Mouse (Mus musculus): ENCODE measurements around the gene Bmf. TPM values are rescaled to one million over a fixed set of nuclear protein-coding genes. Genes with fewer than 3 reads are reported as not detected.

Gene Bmf
- total RNA-seq, 2 experiments from 2014 or later = 12.8 to 16.4 TPM

DNA sequence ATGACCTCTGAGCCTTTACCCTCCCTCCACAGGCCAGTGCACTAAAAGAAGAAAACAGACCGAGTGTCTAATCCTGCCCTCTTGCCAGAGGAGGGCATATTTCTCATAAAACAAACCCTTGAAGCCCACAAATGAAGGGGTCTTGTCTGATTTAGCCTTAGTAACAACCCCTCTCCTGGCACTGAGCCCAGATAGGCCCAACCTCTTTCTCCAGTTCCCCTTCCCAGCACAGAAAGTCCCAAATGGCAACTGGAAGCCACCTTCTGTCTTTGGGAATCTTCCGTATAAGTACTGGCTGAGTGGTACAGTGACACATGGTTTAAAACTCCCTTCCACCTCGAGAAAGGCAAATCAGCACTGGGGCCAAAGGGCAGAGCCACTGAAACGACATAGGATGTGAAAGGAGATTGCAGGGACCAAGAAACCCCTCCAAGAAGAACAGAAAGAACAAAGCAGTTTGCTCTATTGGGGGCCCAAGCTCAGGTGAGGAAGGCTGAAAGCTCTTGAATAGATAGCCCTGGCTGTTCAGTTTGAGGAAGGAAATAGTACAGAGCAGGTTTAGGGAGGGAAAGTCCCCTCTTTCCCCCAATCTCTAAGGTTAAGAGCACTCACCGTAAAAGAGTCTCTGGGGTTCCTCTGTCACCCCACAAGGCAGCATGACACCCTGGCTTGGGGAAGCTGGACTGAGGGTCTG, 3.2 kb downstream of the Bmf start:
- no peak for DNase-seq
- intact Hi-C loops (cut with DNase I; ENCODE audit: low total_unique reads) = loop anchor here (5.0 kb wide), 1 partner anchor 34 kb away; no protein-coding TSS in a partner anchor

DNA sequence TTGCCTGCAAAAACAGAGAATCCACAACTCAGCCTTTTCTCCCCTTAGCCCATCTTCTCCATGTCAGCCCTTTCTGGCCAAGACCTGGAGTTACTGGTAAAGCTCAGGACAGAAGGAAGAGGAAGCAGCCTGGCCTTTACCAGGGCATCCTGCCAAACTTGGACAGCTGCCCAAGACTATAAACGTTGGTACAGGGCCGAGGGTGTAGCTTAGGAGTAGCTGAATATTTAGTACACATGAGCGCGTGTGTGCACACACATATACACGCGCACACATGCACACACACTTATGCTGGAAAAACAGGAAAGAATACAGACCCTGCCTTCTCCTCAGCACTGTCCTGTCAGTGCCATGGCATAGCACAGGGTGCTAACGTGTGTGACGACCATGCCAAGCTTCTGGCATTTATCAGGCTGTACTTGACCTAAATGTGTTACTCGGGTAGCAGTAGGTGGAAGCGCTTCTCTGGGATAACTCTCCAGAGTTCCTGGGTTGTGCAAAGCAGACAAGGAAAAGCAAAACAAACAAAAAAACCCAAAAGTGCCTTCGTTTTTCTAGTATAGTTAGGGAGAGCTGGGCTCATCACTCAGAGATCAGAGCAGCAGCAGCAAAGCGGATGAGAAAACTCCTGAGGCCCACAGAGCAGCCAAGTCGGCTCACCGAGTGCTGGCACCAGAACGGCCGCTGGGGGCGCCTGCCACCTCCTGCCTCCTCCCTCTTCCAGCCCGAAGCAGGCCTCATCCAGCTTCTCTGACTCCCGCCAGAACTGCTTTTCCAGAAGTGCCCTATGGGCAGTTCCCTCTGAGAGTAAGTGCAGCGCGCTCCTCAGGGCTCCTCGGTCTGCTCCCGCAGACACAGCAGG, 4.0 kb downstream of the Bmf start:
- peak; percentile 94 for DNase-seq
- intact Hi-C loops (cut with DNase I; ENCODE audit: low total_unique reads) = loop anchor here (5.0 kb wide), 1 partner anchor 33 kb away; no protein-coding TSS in a partner anchor

DNA sequence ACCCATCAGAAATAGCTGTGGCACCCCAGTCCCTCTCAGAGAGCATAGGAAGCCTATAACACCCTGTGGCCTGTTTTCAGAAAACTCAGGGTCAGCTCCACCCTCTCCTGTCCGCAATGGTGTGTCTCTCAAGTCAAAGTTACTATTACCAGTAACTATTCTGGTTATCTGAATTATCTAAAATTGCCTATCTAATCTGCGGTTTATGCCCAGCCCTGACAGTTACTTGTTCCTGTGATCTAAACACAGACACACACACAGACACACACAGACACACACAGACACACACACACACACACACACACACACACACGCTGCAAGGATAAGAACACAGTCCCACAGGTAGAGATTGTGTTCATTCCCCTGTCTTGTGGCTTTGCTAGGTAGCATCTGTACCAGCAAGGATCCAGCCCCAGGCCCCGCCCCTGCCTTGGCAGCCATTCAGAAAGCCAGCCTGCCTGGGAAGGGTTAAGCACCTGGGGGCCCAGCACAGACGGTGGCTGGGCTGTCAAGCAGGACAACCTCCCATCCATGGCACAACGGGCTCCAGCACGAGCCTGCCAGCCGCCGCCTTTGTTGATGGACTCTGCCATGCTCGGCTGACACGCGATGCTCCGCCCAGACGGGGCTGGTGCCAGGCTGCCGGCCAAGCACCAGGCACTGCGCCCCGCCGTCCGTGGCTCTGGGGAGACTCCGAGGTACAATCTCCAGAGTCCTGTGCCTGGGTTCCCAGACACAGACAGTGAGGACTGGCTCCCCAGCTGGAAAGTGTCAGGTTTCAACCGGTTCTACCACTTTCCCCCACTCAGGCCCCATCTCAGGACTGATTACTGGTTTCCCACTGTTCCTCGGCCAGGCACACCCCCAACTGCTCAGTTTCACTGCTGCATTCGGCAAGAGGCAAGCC, 5.3 kb downstream of the Bmf start:
- intact Hi-C loops (cut with DNase I; ENCODE audit: low total_unique reads) = no loop called here
- peak; percentile 82 for DNase-seq

DNA sequence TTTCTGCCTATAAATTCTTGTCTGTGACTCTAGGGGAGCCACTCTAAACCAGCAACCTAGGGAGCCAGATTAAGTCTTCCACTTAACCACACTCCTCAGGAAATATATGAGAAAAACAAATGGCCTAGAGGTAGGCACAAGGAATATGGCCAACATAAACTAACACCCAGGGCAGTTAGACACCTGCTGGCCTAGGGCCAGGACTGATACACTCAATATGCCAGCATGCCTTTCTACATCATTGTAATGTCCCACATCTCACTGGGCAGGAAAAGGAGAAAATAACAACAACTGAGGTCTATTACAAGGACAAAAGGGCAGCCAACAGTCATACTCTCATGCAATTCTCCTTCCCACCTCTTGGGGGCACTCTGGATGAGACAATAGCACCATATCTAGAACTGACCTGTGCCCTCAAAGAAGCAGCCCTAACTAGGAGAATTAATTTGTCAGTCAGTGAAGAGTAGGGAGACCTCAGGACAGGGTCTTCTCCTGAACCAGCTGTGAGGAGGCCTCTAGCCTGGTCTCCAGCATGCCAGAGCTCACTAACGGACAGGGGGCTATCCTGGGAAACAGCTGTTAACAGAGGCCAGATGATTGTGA, 6.4 kb downstream of the Bmf start:
- intact Hi-C loops (cut with DNase I; ENCODE audit: low total_unique reads) = no loop called here
- DNase-seq = no peak

DNA sequence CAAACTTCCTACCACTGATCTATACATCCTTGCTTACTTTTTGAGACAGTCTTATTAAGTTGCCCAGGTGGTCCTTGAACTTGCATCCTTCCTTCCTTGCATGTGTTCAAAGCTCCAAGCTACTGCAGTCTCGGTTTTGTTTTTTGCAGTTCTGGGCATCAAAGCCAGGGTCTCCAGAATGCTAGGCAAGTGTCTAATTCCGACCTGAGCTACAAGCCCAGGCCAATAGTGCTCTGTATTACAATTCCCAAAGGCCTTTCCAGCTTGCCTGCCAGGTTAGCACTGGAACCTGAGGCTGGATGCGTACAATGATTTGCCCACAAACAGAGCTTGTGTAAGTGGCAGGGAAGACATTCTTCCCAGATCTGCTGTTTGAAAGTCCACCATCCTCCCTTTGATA, 7.8 kb downstream of the Bmf start:
- intact Hi-C loops (cut with DNase I; ENCODE audit: low total_unique reads) = no loop called here
- DNase-seq = no peak

DNA sequence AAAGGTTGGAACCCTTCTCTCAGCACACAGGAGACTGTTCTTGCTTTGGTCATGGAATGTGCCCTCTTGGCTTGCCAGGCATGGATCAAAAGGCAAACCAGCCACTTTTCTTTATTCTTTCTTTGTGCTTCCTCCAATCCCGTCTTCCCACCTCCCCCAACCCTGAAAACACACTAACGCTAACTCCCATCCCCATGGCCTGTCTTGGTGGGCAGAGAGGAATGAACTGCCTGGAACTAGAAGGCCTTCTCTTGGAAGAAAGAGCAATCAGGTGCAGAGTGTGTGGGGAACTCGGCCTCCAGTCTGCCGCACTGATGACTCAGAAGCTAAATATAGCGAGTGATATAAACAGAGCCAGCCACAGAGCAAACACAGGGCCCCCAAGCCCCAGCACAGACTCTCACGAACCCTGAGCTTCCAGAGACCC, 8.8 kb downstream of the Bmf start:
- intact Hi-C loops (cut with DNase I; ENCODE audit: low total_unique reads) = no loop called here

DNA sequence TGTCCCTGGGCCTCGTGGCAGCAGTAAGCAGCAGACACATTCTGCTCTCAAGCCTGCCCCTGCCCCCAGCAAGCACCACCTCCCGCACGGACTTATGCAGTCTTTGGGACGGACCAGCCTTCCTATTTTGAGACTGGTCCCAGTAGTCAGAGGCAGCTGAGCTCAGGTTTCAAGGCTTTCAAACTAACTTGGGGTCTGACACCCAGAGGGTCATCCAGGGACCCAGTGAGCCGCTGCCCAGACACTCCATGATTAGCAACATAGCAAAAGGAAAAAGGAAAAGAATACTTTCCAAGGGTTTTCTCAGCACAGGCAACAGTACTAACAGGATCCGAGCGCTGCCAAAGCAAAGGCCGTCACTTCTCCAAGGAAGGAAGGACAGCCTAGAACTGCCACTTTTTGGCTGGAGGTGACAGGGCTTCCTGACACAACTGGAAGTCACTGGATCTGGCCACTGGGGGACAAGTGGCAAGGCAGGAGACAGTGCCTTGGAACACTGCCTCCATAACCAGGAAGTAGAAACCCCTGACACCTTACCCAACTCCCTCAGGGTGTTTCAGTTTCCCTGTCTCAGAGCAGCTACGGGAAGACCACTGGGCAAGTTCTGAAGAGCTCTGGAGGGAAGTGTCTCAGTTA, 9.5 kb downstream of the Bmf start:
- intact Hi-C loops (cut with DNase I; ENCODE audit: low total_unique reads) = no loop called here
- peak; percentile 57 for DNase-seq

More for the DNA sequence above, 8.8 kb downstream of the Bmf start:
- DNase-seq = no peak

DNA sequence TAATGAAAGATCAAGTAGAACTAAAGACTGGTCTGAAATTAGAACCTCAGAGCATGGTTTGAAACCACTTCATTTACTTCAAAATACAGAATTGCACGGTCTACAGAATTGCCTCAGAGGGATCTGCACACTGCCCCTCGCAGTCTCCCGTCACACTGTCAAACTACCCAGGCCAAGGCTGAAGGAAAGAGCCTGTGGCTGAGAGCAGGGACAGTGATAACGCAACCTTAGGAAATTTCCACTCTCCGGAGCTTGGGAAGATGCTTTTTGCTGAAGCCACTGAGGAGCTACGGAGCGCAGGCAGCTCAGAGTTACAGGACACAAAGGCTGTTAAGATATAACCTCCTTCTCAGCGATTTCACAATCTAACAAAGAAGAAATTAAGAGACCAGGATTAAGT, 10.4 kb downstream of the Bmf start:
- intact Hi-C loops (cut with DNase I; ENCODE audit: low total_unique reads) = no loop called here
- no peak for DNase-seq

DNA sequence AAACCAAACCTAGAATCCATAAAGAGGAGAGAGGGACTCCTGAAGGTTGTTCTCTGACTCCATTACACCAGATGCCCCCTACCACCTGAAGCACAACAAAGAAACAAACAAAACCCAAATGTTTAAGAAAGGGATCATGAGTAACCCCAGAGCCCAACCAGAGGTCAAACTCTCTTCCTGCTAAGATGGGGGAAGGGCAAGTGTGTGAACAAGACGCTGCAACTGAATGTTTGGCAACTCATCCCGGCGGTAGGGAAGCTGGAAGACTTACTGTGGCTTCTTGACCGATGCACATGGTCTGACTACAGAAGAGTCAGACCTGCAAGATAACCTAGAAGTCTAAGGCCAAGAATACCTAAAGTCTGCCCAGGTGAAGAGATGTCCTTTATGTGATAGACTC, 12.3 kb downstream of the Bmf start:
- no peak for DNase-seq
- intact Hi-C loops (cut with DNase I; ENCODE audit: low total_unique reads) = no loop called here

DNA sequence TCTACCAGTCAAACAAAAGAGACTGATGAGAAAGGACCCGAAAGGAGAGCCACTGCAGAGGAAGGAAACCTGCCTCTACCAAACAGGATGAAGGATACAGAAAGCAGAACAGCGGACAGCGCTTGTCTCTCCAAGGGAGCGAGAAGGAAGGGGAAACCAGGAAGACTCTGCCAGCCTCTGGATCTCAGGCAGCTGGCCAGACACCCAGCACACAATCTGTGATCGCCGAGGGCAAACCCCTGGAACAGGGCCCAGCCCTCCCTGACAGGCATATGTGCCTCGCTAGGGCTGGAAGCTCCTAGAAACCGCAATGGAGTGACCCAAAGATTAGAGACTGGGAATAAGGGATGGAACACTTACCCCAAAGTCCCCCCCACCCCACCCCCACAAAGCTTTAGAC, 12.9 kb downstream of the Bmf start:
- intact Hi-C loops (cut with DNase I; ENCODE audit: low total_unique reads) = no loop called here
- peak; percentile 70 for DNase-seq

DNA sequence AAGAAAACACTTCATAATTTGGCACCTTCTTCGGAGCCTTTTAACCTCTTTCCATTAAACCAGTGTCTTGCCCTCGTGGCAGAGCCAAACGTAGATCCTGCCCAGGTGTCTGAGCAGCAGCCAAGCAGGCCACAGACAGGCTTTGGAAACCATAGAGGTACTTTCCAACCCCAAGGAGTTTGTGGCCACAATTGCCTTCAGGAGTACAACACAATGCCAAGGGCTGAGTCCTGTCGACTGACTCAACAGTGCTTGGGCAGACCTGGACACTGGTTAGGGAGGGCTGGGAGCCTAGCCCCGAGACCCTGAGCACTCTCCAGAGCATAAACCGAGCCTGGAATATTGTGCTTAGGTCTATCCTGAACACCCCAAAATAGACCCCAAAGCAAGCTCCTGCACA, 13.4 kb downstream of the Bmf start:
- intact Hi-C loops (cut with DNase I; ENCODE audit: low total_unique reads) = no loop called here
- no peak for DNase-seq

DNA sequence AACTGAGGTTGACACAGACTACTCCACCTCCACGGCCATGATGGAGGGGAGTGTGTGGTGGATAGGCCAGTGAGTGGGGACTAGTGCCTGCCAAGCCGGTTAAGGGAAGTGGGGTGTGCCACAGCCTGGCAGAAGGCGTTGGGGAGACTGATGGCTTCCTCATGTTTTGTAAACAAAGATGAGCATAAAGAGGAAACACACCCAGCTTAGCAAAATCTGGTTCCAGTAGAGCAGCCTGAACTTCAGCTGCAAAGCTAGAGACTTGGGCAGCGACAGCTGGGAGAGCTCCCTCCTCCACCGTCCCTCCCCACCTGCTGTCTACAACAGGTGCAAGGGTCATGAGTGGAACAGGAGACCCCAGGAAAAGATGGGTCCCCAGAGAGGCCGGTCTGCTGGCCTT, 15.5 kb downstream of the Bmf start:
- DNase-seq = no peak
- intact Hi-C loops (cut with DNase I; ENCODE audit: low total_unique reads) = no loop called here

DNA sequence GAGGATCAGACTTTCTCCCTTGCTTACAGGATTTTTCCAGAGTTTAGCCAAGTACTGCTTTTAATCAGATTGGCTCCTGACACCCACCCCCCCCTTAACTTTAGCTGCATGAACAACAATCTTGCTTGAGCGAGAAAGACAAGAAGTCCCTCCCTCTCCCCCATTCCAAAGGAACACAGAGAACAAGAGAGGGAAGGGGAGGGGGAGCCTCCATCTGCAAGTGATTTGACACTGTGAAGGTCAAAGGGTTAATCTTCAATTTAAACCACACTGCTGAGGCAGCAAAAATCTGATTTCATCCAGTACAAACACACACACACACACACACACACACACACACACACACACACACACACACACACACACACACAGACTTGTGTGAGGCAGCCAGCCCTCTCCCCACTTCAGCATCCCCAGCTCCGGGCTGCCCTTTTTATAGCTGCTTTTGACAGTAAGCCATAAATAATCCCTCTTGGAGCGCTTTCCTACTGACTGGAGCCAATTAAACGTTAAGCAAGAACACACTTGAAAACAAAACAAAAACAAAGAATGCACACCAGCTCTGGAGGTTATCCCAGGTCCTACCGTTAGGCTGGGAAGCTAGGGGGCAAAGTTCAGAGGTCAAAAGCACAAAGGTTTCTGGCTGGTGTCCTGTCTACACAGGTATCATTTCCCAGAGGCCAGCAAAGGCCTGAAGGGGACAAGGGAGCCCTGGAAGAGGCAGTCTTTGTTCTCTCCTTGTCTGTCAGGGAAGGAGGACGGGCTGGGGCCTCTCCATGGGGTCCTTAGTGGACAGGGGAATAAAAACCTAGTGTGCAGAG, 16.4 kb downstream of the Bmf start:
- no peak for DNase-seq
- intact Hi-C loops (cut with DNase I; ENCODE audit: low total_unique reads) = no loop called here

DNA sequence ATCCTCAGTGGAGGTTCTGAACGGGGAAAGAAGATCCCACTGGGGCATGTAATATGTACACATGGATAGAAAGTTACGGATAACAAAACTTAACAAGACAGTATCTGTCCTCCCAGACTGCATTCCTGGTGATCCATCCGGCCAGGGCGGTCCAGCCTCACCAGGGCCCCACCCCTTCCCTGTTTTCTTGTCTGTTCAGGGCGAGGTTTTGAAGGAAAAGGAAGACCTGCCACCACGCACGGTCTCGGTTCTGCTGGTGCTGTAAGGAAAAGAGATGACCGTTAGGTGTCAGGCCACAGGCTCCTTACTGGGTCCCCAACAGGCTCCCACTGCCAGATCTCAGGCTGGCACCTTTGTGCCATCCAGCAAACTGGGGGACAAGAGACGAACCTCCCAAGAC, 17.1 kb downstream of the Bmf start:
- intact Hi-C loops (cut with DNase I; ENCODE audit: low total_unique reads) = no loop called here
- DNase-seq = no peak

DNA sequence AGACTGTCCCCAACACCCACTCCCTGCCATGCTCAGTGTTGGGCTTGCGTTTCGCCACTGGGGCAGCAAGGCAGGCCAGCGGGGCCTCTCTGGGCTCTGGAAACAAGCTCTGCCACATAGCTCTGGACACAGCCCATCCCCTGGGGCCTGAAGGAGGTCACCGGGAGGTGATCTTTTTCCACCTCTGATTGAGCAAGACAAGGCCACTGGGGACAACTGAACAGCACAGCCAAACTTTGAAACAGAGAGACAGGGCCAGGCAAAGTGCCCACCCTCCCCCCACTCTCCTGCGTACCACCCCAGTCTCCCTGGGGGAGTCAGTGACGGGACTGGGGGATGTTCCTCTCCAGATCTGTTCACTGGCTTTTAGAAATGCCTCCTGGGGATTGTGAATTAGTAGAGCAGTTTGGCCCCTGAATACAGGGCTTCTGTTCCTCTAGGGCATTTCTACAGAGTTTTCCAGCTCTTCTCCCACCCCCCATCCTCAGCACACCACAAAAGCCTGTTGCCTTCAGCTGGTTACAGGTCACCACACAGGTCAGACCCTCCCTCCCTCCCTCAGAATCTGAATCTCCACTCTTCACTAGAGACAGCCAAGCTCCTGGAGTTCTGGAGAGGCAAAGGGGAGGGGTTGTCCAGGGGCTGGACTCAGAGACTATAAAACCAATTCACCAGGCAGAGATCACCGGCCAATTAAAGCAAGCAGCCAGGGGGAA, 19.9 kb downstream of the Bmf start:
- peak; percentile 69 for DNase-seq
- intact Hi-C loops (cut with DNase I; ENCODE audit: low total_unique reads) = no loop called here

DNA sequence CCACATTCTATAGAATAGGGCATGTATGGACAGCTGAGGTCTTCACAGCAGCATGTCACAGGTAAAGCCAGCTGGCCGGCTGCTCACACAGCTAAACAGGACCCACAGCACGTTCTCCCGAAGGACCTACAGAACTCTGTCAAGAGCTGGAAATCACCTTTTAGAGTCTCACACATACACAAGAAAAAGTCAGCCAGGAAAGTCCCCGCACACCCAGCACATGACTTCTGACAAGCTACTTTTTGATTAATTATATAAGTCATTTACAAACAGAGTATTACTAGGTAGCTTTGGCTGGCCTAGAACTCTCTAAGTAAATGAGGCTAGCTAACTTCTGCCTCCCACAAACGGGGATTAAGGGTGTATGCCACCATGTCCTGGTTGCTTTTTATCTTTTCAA, 22.9 kb downstream of the Bmf start:
- intact Hi-C loops (cut with DNase I; ENCODE audit: low total_unique reads) = no loop called here
- no peak for DNase-seq

DNA sequence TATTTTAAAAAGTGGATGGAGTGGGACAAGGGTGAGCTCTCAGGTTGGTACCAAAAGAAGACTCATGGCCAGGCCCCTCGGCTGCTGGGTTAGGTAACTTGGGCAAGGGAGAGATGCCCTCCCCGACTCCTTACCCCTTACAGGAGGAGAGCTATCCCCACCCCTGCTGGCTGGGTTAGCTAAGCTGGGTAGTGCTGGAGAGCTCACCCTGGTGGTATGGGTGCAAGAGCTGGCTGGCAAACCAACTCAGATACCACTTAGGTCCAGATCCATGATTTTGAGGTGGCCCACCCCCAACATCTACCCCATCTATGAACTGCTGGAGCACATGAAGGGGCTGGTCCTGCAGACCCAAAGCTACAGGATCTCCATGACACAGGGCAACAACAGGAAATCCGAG, 24.7 kb downstream of the Bmf start:
- intact Hi-C loops (cut with DNase I; ENCODE audit: low total_unique reads) = no loop called here
- DNase-seq = no peak
